Mouse (Mus musculus): Measurements from ENCODE around the gene Ovca2. TPM values are rescaled to one million over a fixed set of nuclear protein-coding genes. Genes with fewer than 3 reads are reported as not detected.

Ovca2 gene
- polyA plus RNA-seq, 1 experiment: 3.0 TPM

DNA sequence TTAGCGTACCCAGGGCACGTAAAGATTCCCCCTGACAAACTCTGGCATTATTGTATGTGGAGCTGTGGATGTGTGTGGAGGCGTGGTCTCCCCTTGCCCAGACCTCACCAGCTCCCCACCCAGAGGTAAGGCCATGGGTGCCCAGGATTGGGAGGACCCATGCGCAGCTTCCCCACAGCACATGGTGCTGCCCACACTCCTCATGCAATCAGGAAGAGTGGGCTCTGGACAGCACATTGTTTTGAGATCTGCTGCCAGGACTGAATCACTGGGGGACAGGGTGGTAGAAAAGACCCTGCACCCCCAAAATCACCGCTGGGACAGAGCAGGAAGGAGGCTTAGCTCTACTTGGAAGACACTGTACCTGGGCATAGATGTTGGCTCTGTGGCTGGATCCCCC lies 5.9 kb upstream of the Ovca2 start:
- TF ChIP-seq GATA1 (IDR thresholded peaks at IDR 0.05; ENCODE audit: low read length): no peak

DNA sequence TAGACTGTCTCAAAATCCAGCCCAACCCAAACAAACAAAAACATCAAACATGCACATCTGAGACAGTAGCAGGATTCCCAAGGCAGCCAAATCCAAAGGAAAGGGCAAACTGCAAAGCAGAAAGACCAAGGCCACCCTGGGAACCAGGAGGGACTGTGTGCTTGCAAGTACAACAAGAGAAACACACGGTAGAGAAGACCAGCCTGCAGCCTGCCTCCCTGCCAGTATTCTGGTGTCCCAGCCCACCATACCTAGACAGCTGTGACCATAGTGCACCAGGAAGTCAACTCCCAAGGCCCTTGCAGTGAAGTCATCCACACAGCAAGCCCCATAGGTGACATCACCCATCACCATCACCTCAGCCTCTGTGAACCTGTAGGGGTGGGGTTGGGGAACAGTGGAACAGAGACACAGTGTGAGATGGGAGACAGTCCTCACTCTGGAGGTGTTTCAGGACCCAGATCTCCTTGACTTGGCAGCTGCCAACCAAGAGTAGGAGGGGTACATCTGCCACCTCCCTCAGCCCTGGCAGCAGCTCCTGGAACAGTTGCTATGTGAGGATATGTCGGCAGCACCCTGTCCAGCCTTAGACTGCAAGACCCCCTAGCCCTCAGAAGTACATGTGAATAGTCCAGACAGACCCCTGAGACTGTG lies 5.4 kb upstream of the Ovca2 start:
- no peak for TF ChIP-seq GATA1 (IDR thresholded peaks at IDR 0.05; ENCODE audit: low read length)

DNA sequence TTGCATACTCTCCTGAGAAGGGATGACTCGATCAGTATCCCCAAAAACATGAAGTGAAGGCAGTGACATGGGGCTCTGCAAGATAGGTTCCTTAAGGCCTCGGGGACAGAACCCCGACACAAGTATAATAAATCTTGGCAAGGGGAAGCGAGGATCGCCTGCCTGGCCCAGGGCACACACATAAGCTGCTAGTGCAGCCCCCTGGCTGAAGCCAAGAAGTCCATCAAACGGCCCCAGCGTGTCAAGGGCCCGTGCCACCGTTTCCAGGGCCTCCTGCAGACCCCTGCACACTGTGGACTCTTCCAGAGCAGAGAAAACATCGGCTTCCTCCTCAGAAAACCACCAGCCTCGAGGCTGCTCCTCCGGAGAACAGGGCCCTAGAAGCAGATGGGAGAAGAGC lies 624 bp downstream of the Ovca2 start:
- no peak for TF ChIP-seq GATA1 (IDR thresholded peaks at IDR 0.05; ENCODE audit: low read length)

DNA sequence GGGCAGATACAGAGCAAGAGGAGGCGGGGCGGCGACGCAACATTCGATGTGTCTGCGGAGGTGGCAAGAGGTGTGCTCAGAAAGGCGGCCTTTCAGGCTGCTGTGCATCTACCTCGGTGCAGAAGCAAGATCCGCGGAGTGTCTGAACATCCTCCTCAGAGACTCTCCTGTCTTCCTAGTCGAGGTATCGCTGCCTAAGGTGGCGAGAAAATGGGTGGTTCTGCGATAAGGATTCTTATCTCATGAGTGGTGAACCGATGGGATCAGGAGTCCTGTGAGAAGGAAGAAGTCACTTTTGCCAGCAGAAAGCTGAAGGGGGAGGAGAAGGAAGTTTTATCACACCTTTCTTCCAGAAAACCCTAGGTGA lies 4.9 kb downstream of the Ovca2 start:
- no peak for TF ChIP-seq GATA1 (IDR thresholded peaks at IDR 0.05; ENCODE audit: low read length)

DNA sequence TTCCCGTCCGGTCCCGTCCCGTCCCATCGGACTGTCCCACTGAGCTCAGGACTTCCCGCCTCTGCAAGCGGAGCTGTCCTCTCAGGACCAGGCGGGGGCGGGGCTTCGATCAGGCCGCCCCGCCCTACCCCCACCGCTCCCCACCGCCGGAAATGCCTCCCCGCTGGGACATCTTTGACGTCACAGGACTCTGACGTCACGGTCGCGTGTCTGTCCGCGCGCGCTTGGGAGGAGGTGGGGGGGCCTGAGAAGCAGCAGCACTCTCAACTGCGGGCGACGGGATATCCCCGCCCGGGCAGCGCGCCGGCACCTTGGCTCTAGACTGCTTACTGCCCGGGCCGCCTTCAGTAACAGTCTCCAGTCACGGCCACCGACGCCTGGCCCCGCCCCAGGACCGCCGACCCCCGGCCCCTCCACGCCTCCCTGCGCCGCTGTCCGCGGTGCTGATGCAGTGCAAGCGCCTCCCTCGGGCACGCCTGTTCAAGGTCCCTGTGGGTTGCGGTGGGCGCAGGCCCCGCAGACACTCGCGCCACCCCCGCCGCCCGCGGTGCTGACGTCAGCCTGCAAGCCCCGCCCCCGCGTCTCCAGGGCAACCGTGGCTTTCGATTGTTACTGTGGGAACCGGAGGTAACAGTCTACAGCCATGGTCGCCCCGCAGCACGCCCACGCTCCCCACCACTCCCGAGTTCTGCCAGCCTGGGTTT lies 5.4 kb downstream of the Ovca2 start:
- TF ChIP-seq GATA1 (IDR thresholded peaks at IDR 0.05; ENCODE audit: low read length): no peak

DNA sequence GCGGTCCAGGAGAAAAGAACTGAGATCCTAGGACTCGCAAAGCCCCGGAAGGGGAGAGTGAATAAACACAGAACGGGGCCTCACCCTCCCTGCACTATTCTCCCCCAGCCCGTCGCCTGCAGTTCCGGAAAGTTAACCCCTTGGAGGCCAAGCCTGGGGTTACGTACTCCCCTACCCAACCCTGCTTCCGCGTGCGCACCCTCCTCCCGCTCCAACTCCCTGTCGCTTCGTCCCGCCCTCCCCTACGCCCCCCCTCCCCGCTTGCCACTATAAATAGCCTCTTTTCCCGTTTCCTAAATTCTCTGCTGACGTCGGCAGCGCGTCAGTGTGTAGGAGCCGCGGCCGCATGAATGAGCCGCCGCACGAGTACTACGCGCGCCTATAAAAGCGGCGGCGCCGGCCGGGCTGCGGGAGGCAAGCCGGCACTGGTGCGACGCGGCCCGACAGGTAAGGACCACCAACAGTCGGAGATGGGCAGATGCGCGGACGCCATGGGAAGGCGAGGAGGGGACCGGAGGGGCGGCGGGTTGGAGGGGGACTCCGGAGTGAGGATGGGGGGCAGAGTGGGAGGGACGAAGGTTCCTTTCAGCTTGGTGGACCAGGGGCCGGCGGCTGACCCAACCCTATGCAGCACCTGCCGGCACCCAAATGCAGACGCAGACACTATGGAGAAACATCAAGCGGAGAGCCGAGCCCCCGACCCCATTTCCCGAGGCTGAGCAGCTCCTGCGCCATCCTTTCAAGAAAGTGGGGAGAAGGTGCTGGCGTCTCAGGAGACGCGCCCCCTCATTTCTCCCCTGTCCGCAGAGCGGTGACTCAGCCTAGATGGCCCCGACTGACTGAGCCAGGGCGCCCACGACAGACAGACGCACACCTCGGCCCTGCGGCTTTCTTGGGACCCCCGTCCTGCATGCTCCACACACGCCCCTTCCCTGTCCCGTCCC lies 6.2 kb downstream of the Ovca2 start:
- no peak for TF ChIP-seq GATA1 (IDR thresholded peaks at IDR 0.05; ENCODE audit: low read length)

DNA sequence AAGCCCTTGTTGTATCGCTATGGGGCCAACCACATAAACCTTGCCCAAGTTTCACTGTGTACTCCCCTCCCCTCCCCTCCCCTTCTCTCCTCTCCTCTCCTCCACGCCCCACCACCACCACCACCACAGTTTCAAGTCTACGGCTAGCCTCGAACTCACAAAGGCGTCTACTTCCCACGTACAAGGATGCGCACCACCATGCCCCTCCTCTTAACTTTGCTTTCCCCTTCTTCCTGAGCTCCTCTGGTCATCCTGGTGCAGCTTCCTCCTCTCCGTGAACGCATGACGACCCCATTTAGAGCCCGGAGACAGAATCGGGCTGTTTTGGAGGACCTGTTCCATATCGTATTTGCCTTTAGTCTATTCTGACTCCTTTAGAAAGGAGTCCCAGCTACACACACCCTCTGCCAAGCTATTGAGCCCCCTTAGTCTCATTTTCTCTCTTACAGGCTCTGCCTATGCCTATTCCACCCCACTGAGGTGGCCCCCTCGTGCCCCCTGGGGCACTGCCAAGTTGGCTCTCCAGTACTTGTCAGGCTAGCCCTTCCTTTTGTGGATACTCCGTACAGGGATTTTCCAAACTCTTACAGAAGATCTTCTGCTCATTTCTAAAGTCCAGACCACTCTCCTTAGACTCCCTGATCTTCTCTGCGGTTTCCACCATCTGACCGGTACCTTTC lies 7.3 kb downstream of the Ovca2 start:
- TF ChIP-seq GATA1 (IDR thresholded peaks at IDR 0.05; ENCODE audit: low read length): no peak

DNA sequence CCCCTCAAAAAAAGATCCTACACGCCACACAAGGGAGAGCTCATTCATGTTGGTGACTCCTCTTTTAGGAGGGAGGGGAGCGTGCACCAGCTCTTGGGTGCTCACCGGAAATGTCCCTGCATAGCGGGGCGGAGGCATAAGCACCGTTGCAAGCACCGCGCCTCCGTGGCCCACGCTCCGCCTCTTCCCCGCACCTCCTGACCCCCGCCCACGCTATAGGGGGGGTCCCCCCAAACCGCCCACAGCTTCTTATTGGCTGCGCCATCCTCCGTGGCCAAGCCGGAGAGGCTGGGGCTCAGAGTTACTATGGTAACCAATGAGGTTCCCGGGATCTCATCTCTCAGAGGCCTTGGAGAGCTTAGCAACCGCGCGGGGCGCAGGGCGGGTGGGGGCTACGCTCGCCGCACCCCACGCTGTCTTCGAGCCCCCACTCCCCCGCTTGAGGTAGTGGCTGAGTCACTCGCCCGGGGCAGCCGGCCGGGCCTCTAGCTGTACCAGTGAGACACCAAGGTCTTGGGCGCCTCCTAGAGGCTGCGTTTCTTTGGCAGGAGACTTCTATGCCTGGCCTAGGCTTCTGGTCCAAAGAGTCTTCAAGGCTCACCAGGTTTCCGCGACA lies 8.4 kb downstream of the Ovca2 start:
- no peak for TF ChIP-seq GATA1 (IDR thresholded peaks at IDR 0.05; ENCODE audit: low read length)

DNA sequence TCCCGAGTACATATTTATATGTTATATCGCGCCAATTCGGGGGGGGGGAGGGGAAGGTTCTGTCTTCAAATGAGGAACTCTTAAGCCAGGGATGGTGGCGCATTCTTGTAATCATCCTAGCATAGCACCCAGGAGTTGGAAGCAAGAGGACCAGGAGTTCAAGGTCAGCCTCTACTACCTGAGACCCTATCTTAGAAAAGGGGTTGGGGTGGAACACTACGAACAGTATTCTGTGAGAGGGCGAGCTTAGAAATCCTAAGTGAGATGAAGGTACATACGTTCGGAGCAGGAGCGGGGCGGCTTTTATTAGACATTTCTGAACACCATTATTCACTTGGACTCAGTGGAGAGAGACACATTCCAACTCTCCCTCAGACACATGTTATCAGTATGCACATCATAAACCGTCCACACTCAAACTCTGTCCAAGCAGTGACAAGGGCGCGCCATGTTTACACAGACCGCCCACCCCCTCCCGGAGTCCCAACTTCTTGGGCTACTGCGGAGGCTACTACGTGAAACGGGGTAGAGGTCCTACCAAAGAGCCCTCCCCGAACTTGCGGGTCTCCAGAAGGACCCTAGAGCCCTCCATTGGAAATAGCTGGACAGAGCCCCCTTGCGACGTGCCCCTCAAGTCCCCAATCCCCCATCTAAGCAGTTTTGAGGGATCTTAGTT lies 9.1 kb downstream of the Ovca2 start, which contains the start of gene Hic1:
Gene Hic1, minus strand, starts transcription at position 115 of the 676 bp plus-strand sequence.
- TF ChIP-seq GATA1 (IDR thresholded peaks at IDR 0.05; ENCODE audit: low read length): no peak

DNA sequence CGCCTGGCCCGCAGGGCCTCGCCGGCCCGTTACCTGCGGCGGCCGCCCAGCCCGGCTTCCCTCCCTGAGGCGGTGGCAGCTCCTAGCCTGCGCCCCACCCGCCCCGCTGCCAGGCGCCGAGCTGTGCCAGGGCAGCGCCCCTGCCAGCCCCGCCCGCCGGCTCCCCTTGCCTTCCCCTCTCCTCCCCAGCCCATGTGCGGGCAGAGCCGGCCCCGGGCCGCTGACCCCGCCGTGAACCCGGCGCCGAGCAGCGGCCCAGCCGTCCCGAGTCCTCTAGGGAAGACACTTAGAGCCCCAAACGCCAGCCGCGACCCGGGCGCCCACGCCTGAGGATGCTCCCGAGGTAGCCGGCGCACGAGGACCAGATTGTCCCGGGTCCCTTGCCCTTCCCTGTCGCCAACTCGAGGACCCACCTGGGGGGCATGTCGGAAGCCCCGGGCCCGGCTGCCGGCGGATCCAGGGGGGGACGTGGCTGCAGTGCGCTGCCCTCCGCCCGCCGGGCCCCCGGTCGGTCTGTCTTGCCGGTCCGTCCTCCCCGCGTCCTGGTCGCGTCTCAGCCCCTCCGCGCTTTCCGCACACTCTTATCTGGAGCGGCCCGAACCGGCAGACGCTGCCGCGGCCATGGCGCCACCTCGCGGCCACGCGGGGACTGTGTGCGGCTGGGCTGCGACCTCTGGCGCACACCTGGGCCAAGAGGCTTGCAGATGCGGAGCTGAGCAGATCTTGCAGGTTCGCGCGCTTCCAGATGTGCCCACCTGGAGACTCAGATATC lies 9.9 kb downstream of the Ovca2 start:
- TF ChIP-seq GATA1 (IDR thresholded peaks at IDR 0.05; ENCODE audit: low read length): no peak

DNA sequence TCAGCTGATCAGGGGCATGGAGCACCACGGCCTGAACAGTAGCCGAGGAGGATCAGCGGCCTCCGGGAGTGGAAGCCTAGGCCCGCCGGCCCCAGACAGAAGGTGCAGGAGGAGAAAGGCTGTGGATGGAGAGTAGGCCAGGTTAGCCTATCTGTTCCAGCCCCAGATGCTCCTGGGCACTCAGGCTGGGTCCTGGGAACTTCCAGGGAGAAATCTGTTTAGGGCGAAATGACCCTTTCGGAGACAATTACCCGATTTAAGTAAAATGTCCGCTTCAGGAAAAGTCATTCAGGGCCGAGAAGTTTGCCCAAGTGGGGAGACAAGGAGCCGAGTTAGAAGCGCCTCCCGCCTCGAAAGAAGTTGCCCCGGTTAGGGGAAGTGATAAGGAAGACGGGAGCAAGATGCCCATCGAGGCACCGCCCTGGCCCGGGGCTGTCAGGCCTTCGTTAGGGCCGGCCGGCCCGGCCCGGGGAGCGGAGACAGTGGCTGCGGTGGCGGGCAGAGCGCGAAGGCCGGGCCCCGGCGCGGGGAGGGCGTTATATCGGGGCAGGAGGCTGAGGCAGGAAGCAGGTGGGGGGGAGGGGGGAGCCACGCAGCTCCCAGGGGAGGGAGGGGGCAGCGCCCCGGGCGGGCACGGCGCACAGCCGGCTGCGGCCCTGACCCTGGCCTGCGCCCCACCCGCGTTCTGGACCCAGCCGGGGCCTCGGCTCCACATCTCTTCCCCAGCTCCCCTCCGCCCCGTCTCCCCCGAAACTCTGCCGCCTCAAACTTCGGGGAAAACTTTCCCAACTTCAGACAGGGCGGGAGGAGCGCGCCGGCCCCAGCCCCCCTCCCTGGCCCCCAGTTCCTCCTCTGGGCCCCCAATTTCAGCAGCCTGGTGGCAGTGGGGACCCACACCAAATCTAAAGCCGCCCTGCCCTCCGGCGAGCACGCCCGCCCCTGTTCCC lies 10.7 kb downstream of the Ovca2 start:
- TF ChIP-seq GATA1 (IDR thresholded peaks at IDR 0.05; ENCODE audit: low read length): no peak

DNA sequence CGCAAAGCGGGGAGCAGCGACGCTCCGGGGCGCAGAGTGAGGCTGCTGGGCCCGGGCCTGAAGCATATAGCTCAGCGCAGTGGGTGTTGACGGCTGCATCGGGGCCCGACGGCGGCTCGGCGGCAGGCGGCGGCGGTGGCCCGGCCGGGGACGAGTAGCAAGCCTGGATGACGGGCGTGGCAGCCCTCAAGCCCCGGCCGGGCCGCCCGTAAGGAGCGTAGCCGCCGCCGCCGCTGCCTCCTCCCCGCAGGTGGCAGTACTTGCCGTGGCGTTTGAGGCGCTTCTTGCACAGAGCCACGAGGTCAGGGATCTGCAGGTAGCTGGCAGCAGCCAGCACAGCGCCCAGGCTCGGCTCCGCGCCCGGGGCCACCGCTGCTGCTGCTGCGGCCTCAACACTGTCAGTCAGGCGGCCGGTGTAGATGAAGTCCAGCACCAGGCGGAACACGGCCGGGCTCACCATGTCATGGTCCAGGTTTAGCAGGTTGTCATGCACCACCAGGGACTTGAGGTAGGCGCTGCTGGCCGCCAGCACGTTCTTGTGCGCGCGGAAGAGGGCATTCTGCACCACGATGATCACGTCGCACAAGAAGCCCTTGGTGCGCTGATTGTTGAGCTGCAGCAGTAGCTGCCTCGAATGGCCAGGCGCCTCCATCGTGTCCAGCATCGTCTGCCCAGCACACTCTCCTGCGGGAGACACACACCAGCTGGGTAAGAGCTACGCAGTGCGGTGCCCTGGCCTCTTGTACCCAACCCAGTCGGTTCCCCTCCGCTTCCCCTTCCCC lies 11.6 kb downstream of the Ovca2 start:
- TF ChIP-seq GATA1 (IDR thresholded peaks at IDR 0.05; ENCODE audit: low read length): no peak

Data from G1E-ER4 (cell line).